Mouse (Mus musculus) macrophage (primary cell): ENCODE data around the gene Cmip. TPM values are rescaled to one million over a fixed set of nuclear protein-coding genes. Genes with fewer than 3 reads are reported as not detected.

Experiments used
- H3K27ac ChIP-seq: fragments of 350-480 bp; formaldehyde crosslinking; 2 replicates; pipeline ENCODE4 v1.9.0; 2021
- H3K36me3 ChIP-seq: fragments of 350-480 bp; formaldehyde crosslinking; 2 replicates; pipeline ENCODE4 v1.9.0; 2021; ENCODE audit errors: inconsistent target
- H3K4me3 ChIP-seq: fragments of 350-480 bp; formaldehyde crosslinking; 2 replicates; pipeline ENCODE4 v1.9.0; 2021; ENCODE audit errors: inconsistent target
- H3K79me2 ChIP-seq: fragments of 350-480 bp; formaldehyde crosslinking; 2 replicates; pipeline ENCODE4 v1.9.0; 2021; ENCODE audit errors: inconsistent target
- WGBS: methylation state at CpG from one replicate; pipeline ENCODE4 v1.1.7; 2026; ENCODE audit warnings: inconsistent platforms; ENCODE audit not compliant: missing documents; 5-methylcytosine and 5-hydroxymethylcytosine counted together
- polyA plus RNA-seq: library from polyadenylated mRNA; stranded (reverse); fragments of 250-400 nt; gene quantifications from 3 replicates; pipeline ENCODE4 v1.2.4, GENCODE M21; 2018; ENCODE audit warnings: inconsistent platforms

Gene Cmip
- polyA plus RNA-seq, 1 experiment from 2014 or later: 47.6 TPM

DNA sequence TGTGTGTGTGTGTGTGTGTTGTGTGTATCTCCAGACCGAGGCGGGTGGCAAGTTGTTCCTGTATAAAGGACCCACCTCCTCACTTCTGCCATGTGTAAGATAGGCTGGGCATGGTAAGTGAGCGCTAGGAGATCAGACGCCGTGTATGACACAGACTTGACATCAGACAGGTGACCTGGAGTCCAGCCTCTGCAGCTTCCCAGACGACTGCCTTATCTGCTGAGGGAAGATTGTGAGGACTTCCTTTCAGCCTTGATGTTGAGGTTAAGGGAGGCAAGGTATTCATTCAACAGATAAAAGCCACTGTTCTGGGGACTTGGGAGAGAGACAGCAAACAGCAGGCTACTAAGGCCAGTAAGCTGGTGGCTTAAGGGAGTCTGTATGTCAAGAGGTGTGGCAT lies 6.6 kb downstream of the Cmip start:
- Histone ChIP-seq H3K4me3 (no peak overlapping the region), H3K79me2 (peaks cover 100% of the 10 kb centered on the region), H3K36me3 (no peaks in the 10 kb centered on the region), H3K27ac (no peak overlapping the region)
- WGBS: 68% methylated on average over 6 of the region's 6 CpGs

DNA sequence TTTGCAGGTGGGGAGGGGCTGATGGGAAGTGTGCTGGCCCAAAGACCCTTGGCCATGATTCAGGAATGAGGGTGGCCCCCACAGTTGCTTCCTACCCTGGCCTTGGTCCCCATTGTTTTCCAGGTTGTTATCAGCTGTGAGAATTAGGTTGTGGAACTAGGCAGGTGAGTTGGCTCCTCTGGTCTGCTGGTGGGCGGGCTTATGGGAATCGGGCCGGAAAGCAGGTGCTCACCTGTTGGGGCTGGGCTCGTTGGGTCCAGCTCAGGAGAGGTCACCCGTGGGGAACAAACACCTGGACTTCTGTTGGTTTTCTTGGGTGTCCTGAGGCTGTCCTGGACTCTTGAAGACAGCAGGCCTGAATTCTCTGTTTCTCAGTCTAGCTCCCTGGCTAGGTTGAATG lies 8.2 kb downstream of the Cmip start:
- 96% methylated on average over 5 of the region's 5 CpGs for WGBS
- Histone ChIP-seq H3K4me3 (no peak overlapping the region), H3K79me2 (peaks cover 100% of the 10 kb centered on the region), H3K27ac (no peak overlapping the region), H3K36me3 (no peaks in the 10 kb centered on the region)

DNA sequence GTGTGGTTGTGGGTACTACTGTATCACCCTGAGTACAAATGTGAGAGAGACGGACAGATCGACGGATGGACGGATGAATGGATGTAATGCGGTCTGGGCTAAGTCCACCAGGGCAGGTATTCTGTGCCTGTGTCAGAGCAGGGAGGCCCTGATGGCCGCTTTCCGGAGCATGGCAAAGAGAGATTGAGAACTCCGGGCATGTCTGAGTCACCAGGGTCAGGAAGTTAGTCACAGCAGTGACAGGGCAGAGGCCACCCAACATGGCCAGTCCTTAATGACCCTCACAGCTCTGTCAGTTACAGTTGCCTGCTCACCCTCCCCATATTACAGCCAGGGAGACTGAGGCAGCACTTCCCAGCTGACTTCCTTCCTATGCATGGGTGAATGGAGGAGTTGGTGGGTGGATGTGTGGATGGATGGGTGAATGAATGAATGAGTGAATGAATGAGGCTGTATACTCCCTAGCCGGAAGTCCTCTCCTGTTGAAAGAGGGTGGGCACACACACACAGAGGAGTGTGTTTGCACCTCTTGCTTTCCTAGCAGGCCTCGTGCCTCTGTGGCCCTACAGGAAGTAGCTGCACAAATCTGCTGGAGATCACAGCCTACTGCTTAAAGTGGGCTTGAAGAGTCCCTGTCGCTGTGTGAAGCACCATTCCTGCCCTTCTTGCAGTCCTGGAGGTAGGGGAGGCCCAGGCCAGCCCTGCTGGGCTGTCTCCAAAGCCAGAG lies 10.7 kb downstream of the Cmip start:
- WGBS: 39% methylated on average over 11 of the region's 11 CpGs
- Histone ChIP-seq H3K27ac (peak overlapping the region; percentile 93), H3K79me2 (peaks cover 100% of the 10 kb centered on the region), H3K4me3 (no peak overlapping the region), H3K36me3 (no peaks in the 10 kb centered on the region)

DNA sequence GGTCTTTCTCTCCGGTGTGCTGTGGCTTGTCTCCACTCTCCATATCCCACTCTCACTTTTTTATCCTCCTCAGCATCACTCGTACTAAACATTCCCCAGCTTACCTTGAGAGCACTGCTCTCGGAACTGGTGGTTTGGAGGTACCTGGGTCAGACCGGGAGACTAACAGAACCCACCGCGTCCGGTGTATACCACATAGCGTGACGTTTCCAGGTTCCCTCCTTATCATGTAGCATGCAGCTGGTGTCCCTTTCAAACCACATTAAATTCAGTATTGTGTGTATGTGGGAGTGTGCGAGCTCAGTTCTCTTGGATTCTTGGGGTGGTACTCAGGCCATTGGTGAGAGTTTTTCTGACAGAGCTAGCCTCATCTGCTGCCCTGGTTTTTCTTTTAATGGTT lies 21.4 kb downstream of the Cmip start:
- Histone ChIP-seq H3K36me3 (no peaks in the 10 kb centered on the region), H3K4me3 (no peak overlapping the region), H3K27ac (0 out of 2 replicates have a peak overlapping the region, but pooled peaks have one; percentile 17), H3K79me2 (peaks cover 98% of the 10 kb centered on the region)
- WGBS: 76% methylated on average over 10 of the region's 10 CpGs

DNA sequence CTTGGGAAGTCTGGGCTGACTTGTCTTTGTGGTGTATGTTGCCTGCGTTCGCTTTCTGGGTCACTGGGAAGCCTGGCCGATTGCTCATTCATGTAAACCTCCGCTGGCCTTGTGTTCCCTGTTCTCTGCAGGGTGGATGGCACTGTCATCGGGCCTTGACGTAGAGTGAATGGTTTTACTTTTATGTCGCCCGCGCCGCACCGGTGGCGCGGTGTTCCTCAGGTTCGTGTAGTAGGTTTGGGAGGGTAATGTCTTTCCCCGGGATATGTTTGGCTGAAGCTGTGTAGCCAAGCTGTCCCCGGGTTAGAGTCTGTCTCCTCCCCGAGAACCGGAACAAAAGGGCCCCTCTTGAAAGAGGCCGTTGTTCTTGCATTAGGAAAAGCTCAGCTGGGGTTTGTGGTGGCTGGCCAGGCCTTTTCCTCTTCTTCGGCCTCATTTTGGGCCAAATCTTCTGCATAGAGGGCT lies 21.8 kb downstream of the Cmip start:
- WGBS: 30% methylated on average over 20 of the region's 20 CpGs
- Histone ChIP-seq H3K36me3 (no peaks in the 10 kb centered on the region), H3K4me3 (no peak overlapping the region), H3K27ac (peak overlapping the region; percentile 17; the same call in 1 of the 2 replicates), H3K79me2 (peaks cover 98% of the 10 kb centered on the region)

DNA sequence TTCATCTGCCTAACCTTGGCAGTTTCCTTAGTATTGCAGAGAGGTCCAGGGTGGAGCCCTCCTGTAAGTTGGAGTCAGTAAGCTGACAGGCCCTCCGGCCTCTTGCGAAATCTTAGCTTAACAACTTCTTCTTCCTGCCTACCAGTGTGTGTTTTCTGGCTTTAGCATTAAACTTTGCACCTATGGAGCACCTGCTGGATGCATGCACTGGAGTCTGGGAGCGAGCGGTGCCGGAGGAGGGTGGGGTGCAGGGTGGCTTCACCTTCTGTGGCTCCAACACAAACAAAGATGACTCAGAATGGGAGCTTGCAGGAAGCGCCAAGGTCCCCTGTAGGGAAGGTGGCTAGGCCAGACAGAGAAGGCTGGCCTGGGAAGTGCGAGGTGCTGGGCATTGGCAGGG lies 23.6 kb downstream of the Cmip start:
- peaks cover 5% of the 10 kb centered on the region; the same call in 1 of the 2 replicates for H3K36me3 ChIP-seq
- peaks cover 98% of the 10 kb centered on the region for H3K79me2 ChIP-seq
- peak overlapping the region; percentile 36 for H3K27ac ChIP-seq
- no peak overlapping the region for H3K4me3 ChIP-seq
- WGBS: 22% methylated on average over 7 of the region's 7 CpGs

DNA sequence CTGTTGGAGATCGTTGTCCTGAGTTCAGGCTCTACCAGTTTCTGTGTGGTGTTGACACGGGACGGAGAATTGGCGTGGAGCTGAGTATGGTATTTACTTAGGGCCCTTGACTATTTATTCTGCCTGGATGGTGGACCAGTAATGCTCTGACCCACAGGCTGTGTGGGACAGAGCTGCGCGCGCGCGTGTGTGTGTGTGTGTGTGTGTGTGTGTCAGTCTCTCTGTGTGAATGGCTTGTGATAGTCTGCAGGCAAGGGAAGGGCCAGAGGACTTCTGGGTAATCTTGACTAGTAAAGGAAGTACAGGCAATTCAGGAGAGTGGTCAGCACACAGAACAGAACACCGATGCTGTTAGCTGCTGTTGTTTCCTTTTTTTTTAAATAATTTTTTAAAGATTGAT lies 24.8 kb downstream of the Cmip start:
- peak overlapping the region; percentile 5; the same call in 1 of the 2 replicates for H3K4me3 ChIP-seq
- peaks cover 98% of the 10 kb centered on the region for H3K79me2 ChIP-seq
- peak overlapping the region; percentile 73 for H3K27ac ChIP-seq
- whole genome bisulfite sequencing: 81% methylated on average over 10 of the region's 10 CpGs
- H3K36me3 ChIP-seq: peaks cover 11% of the 10 kb centered on the region; the same call in 1 of the 2 replicates

DNA sequence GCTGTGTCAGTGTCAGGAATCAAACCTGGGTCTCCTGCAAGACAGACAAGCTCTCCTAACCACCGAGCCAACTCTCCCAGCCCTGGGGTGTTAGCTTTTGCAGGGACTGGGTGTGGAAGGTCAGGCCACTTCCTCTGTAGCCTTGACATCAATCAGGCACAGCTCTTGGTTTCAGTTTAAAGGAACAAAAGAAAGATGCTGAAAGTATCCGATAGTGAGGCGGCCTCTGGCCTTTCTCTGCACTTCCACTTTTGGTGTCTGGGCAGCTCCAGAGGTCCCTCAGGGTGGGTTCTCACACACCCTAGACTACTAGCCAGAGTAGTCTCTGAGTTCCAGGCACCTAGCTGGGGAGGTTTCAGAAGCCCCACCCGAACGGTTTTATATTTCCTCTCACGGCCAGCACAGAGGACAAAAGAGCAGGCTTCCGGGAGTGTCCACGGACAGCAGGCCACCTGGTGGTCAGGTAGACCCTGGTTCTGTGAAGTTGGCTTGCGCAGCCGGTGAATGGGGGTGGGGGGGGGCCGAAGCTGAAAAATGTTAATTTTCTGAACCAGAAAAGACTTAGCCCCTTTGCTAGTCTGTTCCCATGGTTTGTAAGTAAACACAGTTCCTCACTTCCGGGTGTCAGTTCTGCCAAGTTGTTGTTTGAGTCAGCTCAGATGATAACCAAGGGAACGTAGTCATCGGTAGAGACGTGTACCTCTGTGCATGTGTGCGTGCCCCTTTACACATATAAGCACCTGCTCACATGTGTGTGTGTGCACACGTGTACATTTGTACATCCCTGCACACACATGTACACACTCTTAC lies 25.5 kb downstream of the Cmip start:
- Histone ChIP-seq H3K79me2 (peaks cover 98% of the 10 kb centered on the region), H3K27ac (peak overlapping the region; percentile 73), H3K4me3 (peak overlapping the region; percentile 5; the same call in 1 of the 2 replicates), H3K36me3 (peaks cover 11% of the 10 kb centered on the region; the same call in 1 of the 2 replicates)
- WGBS: 17% methylated on average over 17 of the region's 17 CpGs

DNA sequence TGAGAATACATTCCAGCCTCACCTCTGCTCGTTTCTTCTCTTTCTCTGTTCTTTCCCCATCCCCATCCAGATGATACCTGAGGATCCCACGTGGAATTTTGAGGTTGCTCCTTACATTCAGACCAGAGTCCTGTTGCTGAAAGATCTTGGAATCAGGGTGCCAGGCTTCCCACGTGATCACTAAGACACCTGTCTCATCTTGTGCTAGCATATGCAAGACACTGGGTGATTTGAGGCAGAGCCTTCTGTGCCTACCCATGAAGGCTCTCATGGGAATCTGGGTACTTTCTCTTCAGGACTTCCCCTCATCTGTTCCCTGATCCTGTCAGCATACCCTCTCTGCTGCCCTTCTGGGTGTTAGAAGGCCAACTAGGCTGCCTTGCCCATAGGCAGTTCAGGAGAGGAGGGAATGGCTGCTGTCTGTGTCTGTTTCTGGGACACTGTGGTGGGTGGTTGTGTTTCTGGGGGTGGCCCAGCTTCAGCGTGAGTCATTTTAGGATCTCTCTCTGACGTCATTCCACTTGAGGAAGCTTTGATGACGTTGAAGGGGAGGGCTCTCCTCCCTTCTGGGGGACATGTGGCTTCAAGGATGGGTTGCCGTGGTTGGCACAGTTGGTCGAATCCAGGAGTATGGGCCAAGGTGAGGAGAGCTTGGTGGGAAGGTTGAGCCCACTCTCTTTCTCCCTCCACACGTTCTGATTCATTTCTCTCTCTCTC lies 28.1 kb downstream of the Cmip start:
- peaks cover 11% of the 10 kb centered on the region; the same call in 1 of the 2 replicates for H3K36me3 ChIP-seq
- no peak overlapping the region for H3K4me3 ChIP-seq
- WGBS: 57% methylated on average over 9 of the region's 9 CpGs
- no peak overlapping the region for H3K27ac ChIP-seq
- peaks cover 98% of the 10 kb centered on the region for H3K79me2 ChIP-seq

DNA sequence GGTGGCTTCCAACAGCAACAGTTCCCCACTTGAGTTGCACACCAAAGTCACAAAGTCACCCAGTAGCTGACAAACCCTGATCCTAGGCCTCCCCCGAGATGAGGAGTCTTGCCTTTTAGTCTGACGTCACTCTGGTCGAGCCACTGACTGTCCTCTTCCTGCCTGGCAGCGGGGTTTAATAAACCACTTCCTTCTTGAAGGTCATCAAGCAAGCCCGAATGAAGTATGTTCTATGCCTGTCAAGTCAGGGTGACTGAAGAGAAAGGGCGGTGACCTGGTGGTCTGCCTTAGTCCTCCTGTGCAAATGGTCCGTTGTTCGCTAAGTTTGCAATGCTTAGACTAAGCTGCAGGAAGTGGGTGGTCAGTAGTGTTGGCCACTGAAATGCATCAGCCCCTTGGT lies 31.1 kb downstream of the Cmip start:
- peaks cover 100% of the 10 kb centered on the region for H3K79me2 ChIP-seq
- H3K36me3 ChIP-seq: peaks cover 11% of the 10 kb centered on the region; the same call in 1 of the 2 replicates
- no peak overlapping the region for H3K4me3 ChIP-seq
- 5% methylated on average over 8 of the region's 8 CpGs for WGBS
- peak overlapping the region; percentile 57 for H3K27ac ChIP-seq

DNA sequence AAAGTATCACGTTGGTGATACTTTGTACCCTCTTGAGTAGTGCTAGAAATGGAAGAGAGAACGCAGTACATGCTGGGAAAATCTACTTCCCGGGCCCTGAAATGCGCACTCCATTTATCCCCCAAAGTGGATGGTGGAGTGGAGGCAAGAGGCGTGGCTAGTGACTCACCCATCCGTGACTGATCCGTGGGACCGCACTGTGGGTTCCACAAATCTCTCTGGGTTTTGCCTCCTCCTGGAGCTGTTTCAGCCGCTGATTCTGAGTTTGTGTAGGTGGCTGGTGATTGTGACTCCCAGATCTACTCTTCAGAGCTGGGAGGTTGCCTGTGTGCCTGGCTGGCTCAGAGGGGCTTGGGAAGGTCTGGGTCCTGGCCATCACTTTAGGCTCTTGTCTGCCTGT lies 32.2 kb downstream of the Cmip start:
- 82% methylated on average over 9 of the region's 9 CpGs for WGBS
- Histone ChIP-seq H3K36me3 (peaks cover 11% of the 10 kb centered on the region; the same call in 1 of the 2 replicates), H3K4me3 (no peak overlapping the region), H3K27ac (0 out of 2 replicates have a peak overlapping the region, but pooled peaks have one; percentile 57), H3K79me2 (peaks cover 100% of the 10 kb centered on the region)

DNA sequence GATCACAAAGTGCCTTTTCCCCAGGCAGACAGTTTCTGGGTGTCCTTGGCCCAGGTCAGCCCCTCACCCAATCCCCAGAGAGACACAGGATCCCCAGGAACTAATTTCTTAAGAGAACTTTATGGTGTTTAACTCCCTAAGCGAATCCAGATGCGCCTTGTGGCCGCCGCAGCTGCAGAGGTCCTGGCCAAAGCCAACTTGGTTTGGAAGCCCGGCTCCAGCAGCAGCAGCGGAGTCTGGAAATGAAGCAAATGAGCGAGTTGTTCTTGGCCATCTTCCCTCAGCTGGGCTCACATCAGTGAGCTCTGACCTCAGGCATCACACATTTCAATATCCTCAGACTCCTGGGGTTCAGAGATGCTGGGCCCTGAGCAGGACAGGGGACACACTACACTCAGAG lies 33.6 kb downstream of the Cmip start:
- peaks cover 100% of the 10 kb centered on the region for H3K79me2 ChIP-seq
- no peak overlapping the region for H3K27ac ChIP-seq
- WGBS: 98% methylated on average over 7 of the region's 7 CpGs
- no peak overlapping the region for H3K4me3 ChIP-seq
- peaks cover 6% of the 10 kb centered on the region; the same call in 1 of the 2 replicates for H3K36me3 ChIP-seq

DNA sequence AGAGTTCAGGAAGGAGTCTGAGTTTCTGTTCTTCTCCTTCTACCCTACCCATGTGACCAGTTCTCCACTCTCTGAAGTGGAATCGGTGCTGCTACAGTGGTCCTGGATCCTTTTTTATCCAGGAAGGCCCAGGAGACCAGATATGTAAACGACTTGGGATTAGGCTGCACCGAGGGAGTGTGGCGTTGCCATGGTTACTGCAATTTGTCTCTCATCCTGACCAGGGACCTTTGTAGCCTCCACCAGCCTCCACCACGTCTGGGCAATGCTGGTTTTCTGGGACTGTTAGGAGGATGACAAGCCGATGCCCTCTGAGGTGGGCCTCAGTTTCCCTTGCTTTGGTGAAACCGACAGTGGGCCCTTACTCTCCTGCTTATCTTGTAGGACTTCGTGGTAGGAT lies 35.4 kb downstream of the Cmip start:
- no peak overlapping the region for H3K4me3 ChIP-seq
- H3K79me2 ChIP-seq: peaks cover 100% of the 10 kb centered on the region
- 69% methylated on average over 8 of the region's 8 CpGs for WGBS
- no peak overlapping the region for H3K27ac ChIP-seq
- no peaks in the 10 kb centered on the region for H3K36me3 ChIP-seq

DNA sequence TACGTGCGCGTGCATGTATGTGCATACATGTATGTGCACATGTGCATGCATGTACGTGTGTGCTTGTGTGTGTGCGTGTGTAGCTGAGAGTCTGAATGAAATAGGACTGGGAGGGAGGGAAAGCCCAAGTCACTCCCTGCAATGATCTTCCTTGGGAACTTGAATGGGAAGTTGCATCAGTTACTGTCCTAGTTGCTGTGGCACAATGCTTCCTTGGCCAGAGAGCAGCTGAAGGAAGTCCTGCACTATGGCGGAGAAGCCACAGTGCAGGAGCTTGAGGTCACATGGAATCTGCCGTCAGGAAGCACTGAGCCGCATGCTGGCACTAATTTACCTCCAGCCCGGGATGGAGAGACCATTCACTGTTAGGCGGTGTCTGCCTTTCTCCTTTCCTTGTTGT lies 37.9 kb downstream of the Cmip start:
- 38% methylated on average over 10 of the region's 10 CpGs for WGBS
- Histone ChIP-seq H3K27ac (peak overlapping the region; percentile 77), H3K36me3 (no peaks in the 10 kb centered on the region), H3K4me3 (no peak overlapping the region), H3K79me2 (peaks cover 100% of the 10 kb centered on the region)
